Mouse (Mus musculus): ENCODE results near the gene Epb41l2.

Epb41l2 gene

DNA sequence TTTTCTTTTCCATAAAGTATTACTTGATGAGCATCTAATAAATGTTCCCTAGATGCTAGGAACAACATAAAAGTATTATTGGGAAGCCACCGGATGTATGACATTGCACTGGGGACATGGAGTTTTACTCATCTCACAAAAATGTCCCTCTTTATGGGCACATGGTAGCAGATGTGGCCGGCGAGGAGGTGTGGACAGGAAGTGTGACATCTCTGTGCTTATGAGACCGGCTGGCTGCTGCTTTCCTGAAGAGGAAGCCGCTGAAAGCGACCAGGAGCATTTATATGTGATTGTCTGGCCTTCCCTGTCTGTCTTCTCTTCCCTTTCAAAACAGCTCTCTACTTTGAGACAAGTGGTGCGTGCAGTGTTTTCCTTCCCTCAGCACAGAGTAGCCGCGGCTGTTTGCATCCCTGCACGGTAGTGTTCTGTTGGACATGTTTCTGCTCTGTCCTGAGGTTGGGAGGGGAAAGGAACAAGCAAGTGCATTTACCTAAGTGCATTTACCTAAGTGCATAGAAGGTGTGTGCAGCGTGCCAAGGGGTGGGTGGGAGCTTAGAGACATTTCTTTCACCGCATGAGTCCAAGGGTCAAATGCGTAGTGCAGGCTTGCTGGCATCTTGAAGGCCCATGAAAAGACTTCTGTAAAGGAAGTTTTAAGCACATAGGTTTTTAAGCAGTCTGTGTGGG is 74.9 kb downstream of the Epb41l2 start:
- in situ Hi-C loops (cut with MseI, MboI), result no loop called here

DNA sequence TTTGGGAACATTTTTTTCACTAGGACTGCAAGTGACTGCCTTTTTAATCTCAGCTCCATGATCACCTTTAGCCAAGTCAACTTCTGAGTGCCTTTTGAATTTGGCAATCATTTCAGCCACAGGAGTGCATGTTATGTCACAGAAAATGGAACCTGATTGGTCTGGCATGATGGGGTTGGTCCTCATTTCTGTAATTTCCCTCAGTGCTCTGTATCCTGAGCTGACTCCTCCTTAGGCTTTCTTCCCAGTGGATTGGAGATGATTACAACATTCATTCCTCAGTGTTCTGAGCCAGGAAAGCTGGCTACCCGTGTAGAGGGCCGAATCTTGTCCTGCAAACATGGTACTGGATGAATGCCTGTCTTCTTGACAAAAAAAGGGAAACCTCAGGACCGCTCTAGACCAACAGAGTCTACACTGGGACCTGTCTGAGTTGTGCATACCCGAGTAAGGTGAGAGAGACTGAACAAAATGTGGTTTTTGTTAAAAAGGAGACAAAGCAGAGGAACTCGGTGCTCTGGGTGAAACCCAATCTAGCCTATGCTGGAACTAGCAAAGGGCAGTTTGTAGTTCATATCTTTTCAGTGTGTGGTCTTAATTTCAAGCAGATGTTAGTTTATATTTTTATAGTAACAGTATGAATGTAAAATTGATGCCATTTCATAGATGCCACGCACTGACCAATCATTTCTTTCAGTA is 77.3 kb downstream of the Epb41l2 start:
- in situ Hi-C loops (cut with MseI, MboI), result no loop called here

DNA sequence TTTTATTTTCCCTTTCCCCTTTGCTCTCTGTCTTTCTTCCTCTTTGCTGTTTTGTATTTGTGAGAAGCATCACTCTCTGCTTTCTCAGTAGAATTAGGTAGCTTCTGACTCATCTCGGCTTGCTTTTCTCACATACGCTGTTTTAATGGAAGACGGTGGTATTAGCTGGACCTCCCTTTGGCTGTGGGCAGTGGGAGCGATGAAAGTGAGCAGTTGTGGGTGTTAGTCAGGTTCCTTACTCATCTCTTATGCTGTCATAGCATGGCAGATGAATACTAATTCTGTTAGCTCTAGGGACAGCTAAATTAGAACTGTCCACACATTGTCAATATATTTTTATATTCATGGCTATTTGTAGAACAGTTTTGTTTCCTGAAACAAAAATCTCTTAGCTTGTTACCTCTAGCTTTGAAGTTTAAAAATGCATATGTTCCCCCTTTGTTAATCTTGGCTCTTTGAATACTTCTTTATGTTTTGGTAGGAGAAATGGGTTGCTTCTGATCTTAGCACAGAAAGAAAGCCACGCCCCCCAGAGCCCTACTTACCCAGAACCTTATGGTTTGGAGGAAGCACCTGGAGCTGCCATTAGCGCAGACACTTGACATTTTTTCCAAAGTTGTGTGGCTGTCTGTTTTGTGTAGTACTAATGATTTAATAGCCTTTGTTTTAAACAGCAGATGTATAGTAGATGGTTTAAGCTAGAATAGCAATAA is 78.1 kb downstream of the Epb41l2 start:
- in situ Hi-C loops (cut with MseI, MboI), result no loop called here

DNA sequence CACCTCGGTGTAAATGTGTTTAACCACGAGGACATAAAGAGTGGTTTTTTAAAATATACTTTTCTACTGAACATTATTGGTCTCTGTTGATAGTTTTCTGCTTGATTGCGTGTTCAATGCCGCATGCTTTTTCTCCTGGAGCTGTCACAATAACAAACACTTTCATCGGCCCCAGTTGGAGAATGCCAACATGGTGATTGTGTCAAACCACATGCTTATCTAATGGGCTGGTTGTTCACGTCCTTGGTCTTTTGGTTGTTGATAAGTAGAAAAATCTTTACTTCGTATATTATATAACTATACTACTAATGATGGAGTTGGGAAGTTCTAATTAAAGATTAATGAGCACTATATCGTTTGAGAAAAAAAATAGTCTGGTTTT is 78.7 kb downstream of the Epb41l2 start:
- in situ Hi-C loops (cut with MseI, MboI), result no loop called here

DNA sequence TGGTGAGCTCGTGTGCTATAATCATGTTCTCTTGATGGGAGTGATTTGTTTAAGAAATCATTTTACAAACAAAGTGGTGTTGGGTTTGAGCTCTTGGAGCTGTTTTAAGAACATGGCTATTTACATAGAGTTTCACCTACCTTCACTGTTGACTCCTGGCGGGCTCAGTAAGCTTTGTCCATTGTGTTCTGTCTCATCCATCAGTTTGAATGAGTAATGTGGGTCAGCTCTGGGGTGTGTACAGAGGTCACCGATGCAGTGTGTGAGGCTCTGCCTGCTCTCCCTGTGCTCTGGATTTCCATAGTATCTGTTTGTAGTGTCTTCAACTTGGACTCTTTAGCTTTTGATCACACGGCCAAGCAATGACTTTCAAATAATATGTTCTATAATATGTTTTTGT is 79.6 kb downstream of the Epb41l2 start:
- in situ Hi-C loops (cut with MseI, MboI), result no loop called here

DNA sequence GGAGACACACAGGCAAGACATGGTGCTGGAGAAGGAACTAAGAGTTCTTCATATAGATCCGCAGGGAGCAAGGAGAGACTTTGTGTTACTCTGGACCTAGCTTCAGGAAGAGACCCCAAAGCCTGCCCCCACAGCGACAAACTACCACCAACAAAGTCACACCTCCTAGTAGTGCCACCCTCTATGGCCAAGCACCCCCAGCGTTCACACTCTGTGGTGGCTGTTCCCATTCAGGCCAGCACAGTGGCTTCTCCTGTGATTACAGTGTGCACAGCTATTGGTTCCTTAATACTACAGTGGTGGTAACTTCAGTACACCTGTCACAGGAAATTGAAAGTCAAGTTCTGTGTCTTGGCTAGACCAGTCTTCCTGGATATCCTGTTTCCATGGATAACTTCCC is 80.3 kb downstream of the Epb41l2 start:
- in situ Hi-C loops (cut with MseI, MboI), result no loop called here

DNA sequence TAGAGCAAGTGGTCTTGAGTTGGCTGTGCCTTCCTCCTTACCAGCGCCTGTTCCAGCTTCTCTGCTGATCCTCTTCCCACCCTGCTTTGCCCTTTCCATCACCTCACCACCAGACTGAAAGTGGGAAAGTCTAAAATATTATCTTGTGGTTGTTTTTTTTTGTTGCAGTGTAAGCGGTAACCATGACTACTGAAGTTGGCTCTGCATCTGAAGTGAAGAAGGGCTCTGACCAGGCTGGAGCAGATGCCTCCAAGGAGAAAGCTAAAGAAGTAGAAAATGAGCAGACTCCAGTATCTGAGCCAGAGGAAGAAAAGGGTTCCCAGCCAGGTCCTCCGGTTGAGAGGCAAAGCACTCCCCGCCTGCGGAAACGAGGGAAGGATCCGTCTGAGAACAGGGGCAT is 81.8 kb downstream of the Epb41l2 start:
- in situ Hi-C loops (cut with MseI, MboI), result no loop called here

DNA sequence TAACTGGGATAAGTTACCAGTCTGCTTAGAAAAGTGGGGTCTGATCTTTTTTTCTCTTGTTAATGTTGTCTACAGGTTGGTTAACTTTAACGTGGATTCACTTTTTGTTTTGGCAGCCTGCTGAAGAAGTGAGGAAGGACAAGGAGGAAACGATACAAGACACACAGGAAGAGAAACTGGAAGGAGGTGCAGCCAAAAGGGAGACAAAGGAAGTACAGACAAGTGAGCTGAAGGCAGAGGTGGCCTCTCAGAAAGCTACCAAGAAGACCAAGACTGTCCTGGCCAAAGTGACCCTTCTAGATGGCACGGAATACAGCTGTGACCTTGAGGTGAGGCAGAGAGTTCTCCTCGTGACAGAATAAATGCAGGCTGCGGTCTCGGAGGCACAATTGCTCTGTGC is 84.0 kb downstream of the Epb41l2 start:
- in situ Hi-C loops (cut with MseI, MboI), result no loop called here

DNA sequence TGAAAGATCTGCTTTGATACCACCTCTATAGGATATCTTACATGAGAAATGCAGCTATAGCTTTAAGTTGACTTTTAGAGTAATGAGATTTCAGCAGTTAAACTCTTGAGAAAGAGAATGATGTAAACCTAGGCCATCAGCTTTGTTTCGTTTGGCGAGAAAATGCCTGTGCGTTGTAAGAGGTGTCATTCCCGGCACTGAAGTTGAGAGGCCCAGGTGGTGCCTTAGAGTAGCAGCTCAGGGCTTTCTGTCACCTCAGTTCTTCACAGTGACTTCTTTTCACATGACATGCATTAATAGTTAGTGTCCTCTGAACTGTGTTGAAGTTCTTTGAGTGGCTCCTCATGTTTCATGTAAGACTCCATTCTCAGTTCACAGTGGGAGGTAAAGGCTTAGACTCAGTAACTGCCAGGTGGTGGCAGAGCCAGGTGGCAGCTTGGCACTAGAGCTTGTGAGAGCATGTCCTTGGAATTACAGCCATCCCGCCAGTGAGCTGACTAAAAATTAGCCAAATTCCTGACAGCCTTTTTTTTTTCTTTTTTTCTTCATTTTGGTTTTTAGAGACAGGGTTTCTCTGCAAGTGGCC is 84.7 kb downstream of the Epb41l2 start:
- in situ Hi-C loops (cut with MseI, MboI), result no loop called here

DNA sequence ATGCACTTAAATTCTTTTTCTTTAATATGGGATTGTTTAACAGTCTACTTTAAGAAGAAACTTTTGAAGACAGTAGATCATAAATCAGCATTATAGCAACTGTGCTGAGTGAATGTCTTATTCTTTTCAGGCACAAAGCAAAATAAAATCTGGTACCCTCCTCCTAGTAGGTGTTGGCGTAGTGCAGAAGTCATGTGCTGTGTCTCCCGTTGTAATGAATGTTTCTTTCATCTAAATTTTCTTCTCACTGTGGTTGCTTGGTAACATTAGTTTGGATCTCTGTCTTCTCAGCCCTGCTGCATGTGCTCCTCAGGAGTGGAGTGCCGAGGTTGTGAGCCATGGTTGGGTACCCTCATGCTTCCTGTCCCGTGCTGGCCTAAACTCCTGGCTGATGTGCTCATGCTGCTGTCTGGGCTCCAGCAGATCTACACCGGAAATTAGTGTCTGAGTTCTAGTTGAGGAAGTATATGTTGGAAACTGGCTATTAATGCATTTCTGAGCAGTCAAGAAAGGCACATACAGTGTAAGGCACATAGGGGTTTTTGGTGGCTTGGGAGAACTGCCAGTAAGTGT is 87.4 kb downstream of the Epb41l2 start:
- in situ Hi-C loops (cut with MseI, MboI), result no loop called here

DNA sequence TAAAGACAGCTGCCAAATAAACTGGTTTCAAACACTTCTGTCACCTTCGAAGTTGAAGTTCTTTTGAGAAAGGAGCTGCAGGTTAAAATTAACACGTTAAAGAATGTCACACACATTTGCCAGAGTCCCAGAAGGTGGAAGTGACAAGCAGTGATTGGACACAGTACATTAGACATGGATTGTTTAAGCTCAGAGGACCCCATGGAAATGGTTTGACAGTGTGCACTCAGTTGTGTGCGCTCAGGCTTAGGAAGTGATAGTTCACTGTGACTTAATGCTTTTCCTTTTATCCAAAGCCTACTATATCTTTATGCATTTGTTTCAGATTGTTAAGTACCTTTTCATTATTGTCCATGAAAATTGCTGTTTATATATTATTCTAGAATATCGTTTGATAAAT is 89.1 kb downstream of the Epb41l2 start:
- in situ Hi-C loops (cut with MseI, MboI), result no loop called here

DNA sequence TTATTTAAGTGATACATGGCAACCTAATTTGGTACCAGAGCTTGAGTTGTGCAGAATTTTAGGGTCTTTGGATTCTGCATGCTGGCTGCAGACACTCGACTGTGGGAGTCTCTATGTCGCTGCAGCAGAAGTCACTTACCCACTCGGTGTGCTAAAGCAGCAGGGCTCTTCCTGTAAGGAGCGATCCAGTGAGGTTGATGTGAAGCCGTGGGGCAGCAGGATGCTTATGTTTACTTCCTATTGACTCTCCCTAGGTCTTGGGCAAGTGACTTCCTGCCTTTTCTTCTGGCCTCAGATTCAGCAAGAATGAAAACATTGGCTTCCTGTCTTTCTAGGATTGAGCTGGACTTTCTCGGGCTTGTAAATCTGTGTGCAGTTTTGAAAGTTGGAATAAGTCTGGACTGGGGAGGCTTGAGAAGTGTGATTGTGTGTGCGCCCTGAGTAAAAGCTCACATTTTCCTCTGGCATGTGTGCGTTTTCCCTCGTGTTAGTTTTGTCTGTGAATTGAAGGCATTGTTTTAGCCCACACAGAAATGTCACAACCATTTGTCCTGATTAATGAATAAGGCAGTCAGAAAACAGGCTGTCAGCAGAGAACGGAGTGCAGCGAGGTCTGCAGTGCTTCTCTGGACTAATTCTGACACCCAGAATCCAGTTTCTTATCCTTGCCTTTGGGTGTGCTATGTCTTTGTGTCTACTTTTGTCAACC is 89.9 kb downstream of the Epb41l2 start:
- in situ Hi-C loops (cut with MseI, MboI), result no loop called here

DNA sequence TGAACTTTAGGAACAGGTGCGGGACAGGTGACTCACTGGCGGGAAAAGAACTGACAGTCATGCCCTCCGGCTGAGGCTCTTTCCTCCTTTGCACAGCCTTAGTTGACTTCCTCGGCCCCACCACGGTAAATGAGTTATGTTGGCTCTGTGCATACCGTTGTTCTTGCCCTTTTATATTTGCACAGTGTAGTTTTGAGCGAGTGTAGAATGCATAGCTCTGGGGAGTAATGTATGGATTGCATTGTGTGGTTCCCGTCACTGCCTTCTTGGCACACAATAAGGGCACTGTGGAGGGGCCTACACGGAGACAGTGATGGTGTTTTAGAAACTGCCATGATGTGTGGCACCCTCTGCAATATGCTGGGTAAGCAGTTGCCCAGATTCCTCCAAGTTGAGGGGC is 93.6 kb downstream of the Epb41l2 start:
- in situ Hi-C loops (cut with MseI, MboI), result no loop called here

DNA sequence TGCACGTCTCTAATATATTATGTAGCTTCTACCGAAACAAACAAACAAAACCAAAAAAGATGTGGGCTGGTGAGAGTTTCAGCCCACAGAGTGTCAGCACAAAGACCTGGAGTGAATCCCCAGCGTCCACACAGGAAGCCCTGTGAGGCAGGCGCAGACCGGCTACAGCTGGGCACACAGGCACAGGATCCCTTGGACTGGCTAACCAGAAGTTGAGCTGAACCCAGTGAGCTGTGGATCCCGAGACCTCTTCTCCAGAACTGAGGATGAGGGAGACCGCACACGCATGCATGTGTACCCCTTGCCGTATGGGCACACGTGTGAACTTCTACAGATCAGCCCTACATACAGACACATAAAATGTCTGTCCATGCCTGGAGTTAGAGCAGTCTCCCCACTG is 94.2 kb downstream of the Epb41l2 start:
- in situ Hi-C loops (cut with MseI, MboI), result no loop called here

DNA sequence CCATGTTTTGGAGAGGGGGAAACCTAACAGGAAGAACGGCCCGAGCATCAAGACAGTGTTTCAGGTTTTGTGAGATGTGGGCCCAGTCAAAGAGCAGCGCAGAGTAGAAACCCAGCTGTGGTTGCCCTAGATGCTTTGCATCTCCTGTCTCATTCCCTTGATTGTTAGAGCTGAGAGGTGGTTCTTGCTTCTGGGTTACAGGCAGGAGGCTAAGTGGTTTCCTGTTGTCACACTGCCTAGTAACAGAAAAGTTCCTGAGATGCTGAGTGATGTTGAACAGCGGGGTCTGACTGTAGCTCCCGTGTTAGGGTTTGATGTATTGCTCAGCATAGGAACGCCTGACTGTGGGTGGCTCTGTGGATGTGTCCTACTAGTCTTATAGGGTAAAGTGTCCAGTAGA is 97.5 kb downstream of the Epb41l2 start:
- in situ Hi-C loops (cut with MseI, MboI), result no loop called here

DNA sequence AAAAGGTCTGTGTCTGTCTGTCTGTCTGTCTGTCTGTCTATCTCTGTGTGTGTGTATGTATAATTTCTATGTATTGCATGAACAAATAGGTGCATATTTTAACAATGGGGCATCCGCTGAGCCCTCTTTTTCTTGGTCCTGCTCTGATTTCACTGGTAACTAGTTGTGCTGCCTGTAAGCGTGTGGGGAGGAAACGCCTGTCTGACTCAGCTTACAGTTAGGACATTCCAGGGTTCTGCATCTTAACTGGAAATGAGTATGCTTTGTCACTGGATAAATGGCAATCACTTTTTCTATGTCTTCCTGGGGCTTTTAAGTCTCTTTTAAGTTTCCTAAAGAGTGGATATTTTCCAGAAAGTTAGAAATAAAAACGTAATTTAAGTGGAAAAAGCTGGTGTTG is 98.4 kb downstream of the Epb41l2 start:
- in situ Hi-C loops (cut with MseI, MboI), result no loop called here

DNA sequence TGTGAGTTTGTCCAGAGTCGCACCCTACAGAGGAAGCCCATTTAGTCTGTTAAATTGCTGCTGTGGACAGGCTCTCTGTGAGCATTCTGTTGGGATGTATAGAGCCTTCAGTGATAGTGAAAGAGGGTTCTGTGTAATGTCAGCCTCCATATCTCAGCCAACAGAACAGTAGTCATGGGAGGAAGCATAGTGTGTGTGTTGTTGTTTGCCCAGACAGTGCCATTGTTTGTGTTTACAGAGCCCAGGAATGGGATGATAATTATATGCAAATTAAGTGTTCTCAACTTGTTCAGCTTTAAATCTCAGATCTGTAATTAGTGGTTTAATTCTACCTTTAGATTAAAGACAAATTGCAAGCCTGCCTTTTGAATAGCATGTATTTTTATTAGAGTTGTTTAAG is 102.2 kb downstream of the Epb41l2 start:
- in situ Hi-C loops (cut with MseI, MboI), result no loop called here

DNA sequence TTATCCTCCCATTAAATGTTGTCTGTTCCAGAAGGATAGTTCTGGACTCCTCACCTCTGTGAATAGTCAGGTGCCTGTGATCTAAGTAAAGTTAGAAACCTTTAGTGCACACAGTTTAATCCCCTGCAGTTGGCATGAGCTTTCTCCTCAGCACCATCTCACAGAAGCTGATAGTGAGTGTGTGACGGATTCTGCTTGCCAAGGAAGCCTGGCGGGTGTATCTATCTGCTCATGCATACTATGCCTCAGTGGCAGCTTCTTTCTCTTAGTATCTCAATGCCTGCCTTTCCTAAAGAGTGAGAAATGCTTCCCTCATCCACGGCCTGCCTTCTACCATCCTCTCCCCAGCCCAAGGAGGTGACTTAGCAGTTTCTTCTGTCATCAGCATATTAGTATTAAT is 103.1 kb downstream of the Epb41l2 start:
- in situ Hi-C loops (cut with MseI, MboI), result no loop called here

DNA sequence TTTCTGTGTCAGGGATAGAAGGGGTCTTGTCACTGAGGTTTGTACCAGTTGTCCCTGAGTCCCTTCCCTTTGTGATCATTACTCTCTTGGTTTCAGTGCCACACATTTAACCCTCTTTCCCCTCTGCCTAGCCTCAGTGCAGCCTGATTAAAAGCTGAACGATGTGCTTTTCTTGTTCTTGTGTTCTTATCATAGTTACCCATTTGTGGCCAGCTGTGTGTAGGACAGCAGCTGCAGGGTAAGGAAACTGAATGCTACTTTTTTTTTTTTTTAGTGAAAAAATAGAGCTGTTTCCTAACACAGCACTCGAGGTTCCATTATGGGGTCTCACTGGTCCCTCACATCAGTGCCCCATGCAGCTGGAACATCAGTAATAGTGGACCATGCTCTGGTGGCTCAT is 106.9 kb downstream of the Epb41l2 start:
- in situ Hi-C loops (cut with MseI, MboI), result no loop called here

DNA sequence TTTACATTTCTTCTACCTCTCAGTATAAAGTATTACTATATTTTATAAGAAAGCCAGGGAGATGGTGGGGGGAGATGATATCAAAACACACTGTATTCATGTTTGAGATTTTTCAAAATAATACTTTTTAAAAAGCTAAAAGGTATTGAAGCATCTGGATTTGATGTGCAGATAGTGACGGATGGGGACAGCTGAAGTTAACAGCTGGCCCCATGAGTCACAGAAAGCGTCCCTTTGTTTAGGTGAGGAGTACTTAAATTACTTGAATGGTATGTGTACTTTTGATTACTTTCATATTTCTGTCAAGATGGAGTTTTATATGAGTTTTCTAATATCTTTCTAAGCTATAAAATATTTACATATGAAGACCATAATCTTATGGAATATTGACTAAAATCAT is 112.3 kb downstream of the Epb41l2 start:
- in situ Hi-C loops (cut with MseI, MboI), result no loop called here

DNA sequence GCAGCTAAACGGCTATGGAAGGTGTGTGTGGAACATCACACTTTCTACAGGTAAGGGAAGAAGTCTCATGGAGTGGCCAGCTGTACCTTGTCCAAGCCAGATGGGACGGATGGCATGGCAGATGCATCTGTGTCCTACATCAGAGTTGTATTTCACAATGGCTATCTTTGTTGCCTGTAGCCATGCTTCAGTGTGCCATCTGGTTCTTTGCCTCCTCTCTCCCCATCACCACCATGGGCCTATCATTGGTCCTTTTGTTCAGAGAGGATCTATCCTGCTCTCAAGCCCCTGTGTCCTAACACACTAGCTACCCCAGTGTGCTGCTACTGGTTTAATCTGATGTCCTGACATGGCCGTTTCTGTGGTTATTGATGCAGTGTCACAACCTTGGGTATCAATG is 120.1 kb downstream of the Epb41l2 start:
- in situ Hi-C loops (cut with MseI, MboI), result no loop called here

DNA sequence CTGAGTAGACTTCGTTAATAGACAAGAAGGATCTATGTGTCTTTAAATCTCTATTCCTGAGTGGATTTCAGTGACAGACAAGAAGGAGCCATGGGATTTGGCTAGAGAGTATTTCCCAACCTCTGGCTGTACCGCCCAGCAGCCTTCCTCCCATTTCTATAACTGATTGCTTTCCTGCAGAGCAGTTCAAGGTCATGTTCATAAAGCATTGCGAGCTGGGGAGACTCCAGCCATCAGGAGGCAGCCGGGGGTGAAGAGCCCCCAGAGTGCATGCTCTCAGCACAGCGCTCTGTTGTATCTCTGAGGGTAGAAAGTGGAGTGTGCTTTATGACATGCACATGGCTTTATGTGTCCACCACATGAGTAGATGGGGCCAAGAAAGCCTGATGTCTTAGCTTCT is 123.2 kb downstream of the Epb41l2 start:
- in situ Hi-C loops (cut with MseI, MboI), result no loop called here

All from mouse trophoblast stem cell (cell line).